Mouse (Mus musculus) myocyte (in vitro differentiated cells): Measurements from ENCODE around the gene Ttll11.

Experiments
- MAX ChIP-seq: IDR thresholded peaks from one replicate; pipeline ENCODE4 v1.6.1; 2011; ENCODE audit warnings: low read depth, mild to moderate bottlenecking, control low read depth
- POLR2A ChIP-seq: IDR thresholded peaks from one replicate; pipeline ENCODE4 v1.6.1; 2011; ENCODE audit warnings: low read depth, mild to moderate bottlenecking, control low read depth, moderate library complexity; ENCODE audit not compliant: insufficient read length
- USF1 ChIP-seq: IDR thresholded peaks from one replicate; pipeline ENCODE4 v1.6.1; 2011; ENCODE audit warnings: low read depth, mild to moderate bottlenecking, control low read depth, moderate library complexity

GRCm38 (mm10) chr2:35783368-35783767, 196.3 kb downstream of the Ttll11 start:
- no peak for TF ChIP-seq USF1
- TF ChIP-seq MAX = no peak
- no peak for TF ChIP-seq POLR2A
